Mouse (Mus musculus) heart, postnatal 25 days (tissue): ENCODE measurements around the gene Dlgap3. TPM values are rescaled to one million over a fixed set of nuclear protein-coding genes. Genes with fewer than 3 reads are reported as not detected.

Source experiments
- DNase-seq: peaks from one replicate; pipeline ENCODE4 v3.0.0; 2022; ENCODE audit warnings: low spot score
- intact Hi-C: fragments of 180-260 bp; cut with DNase I; formaldehyde crosslinking; loops from one replicate; pipeline ENCODE4 v1.15.1; 2025
- total RNA-seq, 2 experiments: library from RNA; stranded (reverse); gene quantifications; 2 replicates each; pipeline ENCODE4 v1.2.3; 2021

Gene Dlgap3
- under 1 TPM; 0.10 to 0.48 TPM for total RNA-seq

GRCm38 (mm10) chr4:127168914-127169345 is at the start of gene Dlgap3:
Gene Dlgap3 (plus strand): TSS chr4:127169204.
- no peak for DNase-seq
- intact Hi-C loops = no loop called here

- DNase-seq = no peak
- intact Hi-C loops = no loop called here
Observed at GRCm38 (mm10) chr4:127123391-127123790, 45.6 kb upstream of the Dlgap3 start, which contains the start of gene Tmem35b. Gene Tmem35b (plus strand): TSS chr4:127123691.

GRCm38 (mm10) chr4:127124331-127124730 is 44.7 kb upstream of the Dlgap3 start:
- intact Hi-C loops = no loop called here
- DNase-seq = no peak

GRCm38 (mm10) chr4:127125834-127126463 is 43.1 kb upstream of the Dlgap3 start:
- DNase-seq = peak; percentile 54
- intact Hi-C loops = no loop called here

GRCm38 (mm10) chr4:127134687-127135086 is 34.3 kb upstream of the Dlgap3 start:
- DNase-seq = no peak
- intact Hi-C loops = no loop called here

GRCm38 (mm10) chr4:127137591-127137990 is 31.4 kb upstream of the Dlgap3 start:
- no peak for DNase-seq
- intact Hi-C loops = no loop called here

- intact Hi-C loops = no loop called here
- DNase-seq = no peak
Observed at GRCm38 (mm10) chr4:127138486-127138885, 30.5 kb upstream of the Dlgap3 start.

GRCm38 (mm10) chr4:127150031-127150430 is 19.0 kb upstream of the Dlgap3 start:
- DNase-seq = no peak
- intact Hi-C loops = no loop called here

GRCm38 (mm10) chr4:127153345-127153744 is 15.7 kb upstream of the Dlgap3 start:
- intact Hi-C loops = no loop called here

GRCm38 (mm10) chr4:127155757-127156156 is 13.2 kb upstream of the Dlgap3 start:
- intact Hi-C loops = no loop called here
- no peak for DNase-seq

More at GRCm38 (mm10) chr4:127153345-127153744, 15.7 kb upstream of the Dlgap3 start:
- DNase-seq = no peak

- intact Hi-C loops = no loop called here
- no peak for DNase-seq
Observed at GRCm38 (mm10) chr4:127157746-127158145, 11.3 kb upstream of the Dlgap3 start.

- intact Hi-C loops = no loop called here
- DNase-seq = no peak
Observed at GRCm38 (mm10) chr4:127163926-127164325, 5.1 kb upstream of the Dlgap3 start.

- intact Hi-C loops = no loop called here
- no peak for DNase-seq
Observed at GRCm38 (mm10) chr4:127167096-127167495, 1.9 kb upstream of the Dlgap3 start.

- no peak for DNase-seq
- intact Hi-C loops = no loop called here
Observed at GRCm38 (mm10) chr4:127167731-127168130, 1.3 kb upstream of the Dlgap3 start.

- intact Hi-C loops = no loop called here
- DNase-seq = no peak
Observed at GRCm38 (mm10) chr4:127168211-127168913, 642 bp upstream of the Dlgap3 start.

GRCm38 (mm10) chr4:127169346-127170221 is 580 bp downstream of the Dlgap3 start:
- no peak for DNase-seq
- intact Hi-C loops = no loop called here

- DNase-seq = no peak
- intact Hi-C loops = no loop called here
Observed at GRCm38 (mm10) chr4:127170866-127171265, 1.9 kb downstream of the Dlgap3 start.

- no peak for DNase-seq
- intact Hi-C loops = no loop called here
Observed at GRCm38 (mm10) chr4:127171341-127171905, 2.4 kb downstream of the Dlgap3 start.

GRCm38 (mm10) chr4:127172119-127172518 is 3.1 kb downstream of the Dlgap3 start:
- intact Hi-C loops = no loop called here
- DNase-seq = no peak

- intact Hi-C loops = no loop called here
Observed at GRCm38 (mm10) chr4:127172614-127173013, 3.6 kb downstream of the Dlgap3 start.

More at GRCm38 (mm10) chr4:127172614-127173013, 3.6 kb downstream of the Dlgap3 start:
- DNase-seq = no peak
